Mouse (Mus musculus) cerebellum, adult 2 months (tissue): ENCODE measurements around the gene Cmtm7. TPM values are rescaled to one million over a fixed set of nuclear protein-coding genes. Genes with fewer than 3 reads are reported as not detected.

ENCODE experiments used
- DNase-seq, 2 experiments: peaks; one replicate each; pipeline ENCODE4 v3.0.0; 2021
- H3K27ac ChIP-seq: fragments of 200-500 bp; 2 replicates; pipeline ENCODE4 v1.5.1; 2012; ENCODE audit warnings: low read length, control low read depth, inconsistent platforms; ENCODE audit not compliant: insufficient read depth
- H3K27me3 ChIP-seq: fragments of 200-500 bp; 2 replicates; pipeline ENCODE4 v1.6.1; 2012; ENCODE audit warnings: inconsistent platforms, mild to moderate bottlenecking, low read length, moderate library complexity; ENCODE audit not compliant: control insufficient read depth, insufficient read depth
- H3K4me1 ChIP-seq: fragments of 200-500 bp; 2 replicates; pipeline ENCODE4 v1.6.1; 2011; ENCODE audit warnings: low read length; ENCODE audit not compliant: control insufficient read depth, insufficient read depth
- H3K4me3 ChIP-seq: fragments of 200-500 bp; replicated peaks from 2 replicates; pipeline ENCODE3; 2011; ENCODE audit warnings: mild to moderate bottlenecking, low read depth, low read length, control low read depth; ENCODE audit not compliant: insufficient read depth
- CTCF ChIP-seq: fragments of 200-500 bp; IDR thresholded peaks from 2 replicates; pipeline ENCODE4 v1.5.1; 2011; ENCODE audit warnings: low read depth, mild to moderate bottlenecking, control low read depth, low read length, moderate library complexity, borderline replicate concordance; ENCODE audit not compliant: insufficient read depth
- POLR2A ChIP-seq: fragments of 200-500 bp; IDR thresholded peaks from 2 replicates; pipeline ENCODE4 v1.6.1; 2011; ENCODE audit warnings: low read length, control low read depth, borderline replicate concordance; ENCODE audit not compliant: insufficient read depth
- WGBS: fragments of 180-500 bp; shearing (Covaris S2); methylation state at CpG from one replicate; pipeline ENCODE4 v1.1.7; 2018; 5-methylcytosine and 5-hydroxymethylcytosine counted together
- polyA plus RNA-seq: library from polyadenylated mRNA; depleted of rRNA; stranded (reverse); fragments of >200 nt; gene quantifications from 2 replicates; pipeline ENCODE4 v1.2.3, GENCODE M21; 2012; rRNA removed

The Cmtm7 gene
- 9.4 and 10.5 TPM in 2 replicates for polyA plus RNA-seq

DNA sequence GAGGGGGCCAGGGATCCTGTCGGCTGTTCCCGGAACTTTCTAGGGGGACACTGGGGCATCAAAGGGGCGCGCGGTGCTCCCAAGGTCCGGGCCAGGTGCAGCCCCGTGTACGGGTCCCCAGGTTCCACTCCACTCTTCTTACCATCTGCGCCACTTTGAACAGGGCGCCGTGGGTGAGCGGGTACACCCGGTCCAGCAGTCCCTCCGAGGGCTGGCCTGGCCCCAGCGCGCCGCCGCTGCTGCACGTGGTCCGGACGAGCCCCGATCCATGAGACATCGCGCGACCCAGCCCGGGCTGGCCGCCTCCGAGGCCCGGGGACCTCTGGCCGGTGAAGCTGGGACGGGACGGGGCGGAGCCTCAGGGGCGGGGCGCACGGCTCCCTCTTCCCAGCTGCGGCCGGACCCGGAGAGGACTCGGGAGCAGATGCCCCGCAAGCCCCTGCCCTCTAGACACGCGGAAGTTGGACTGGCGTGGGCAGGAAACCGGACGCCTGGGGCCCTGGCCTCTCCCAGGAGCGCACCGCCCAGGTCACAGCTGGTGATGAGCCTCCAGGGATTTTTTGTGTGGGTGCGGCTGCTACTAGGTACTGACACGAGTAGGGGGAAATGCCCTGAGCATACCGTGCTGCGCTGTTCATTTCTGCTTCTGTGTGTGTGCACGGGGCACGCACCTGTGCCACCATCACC, at the start of gene Cmtm7:
Cmtm7 (minus strand) TSS at position 331 of the 687 bp plus-strand sequence.
- 6% methylated on average over 54 of the region's 54 CpGs for WGBS
- TF ChIP-seq CTCF (no peak), POLR2A (no peak)
- H3K4me3 ChIP-seq = peak within 1 kb of the TSS; percentile 48
- no peak within 1 kb of the TSS for H3K27ac ChIP-seq
- H3K4me1 ChIP-seq = no peaks in the 10 kb centered on the region; the same call in 1 of the 2 replicates
- peaks cover 1% of the 10 kb centered on the region; the same call in 1 of the 2 replicates for H3K27me3 ChIP-seq
- DNase-seq = peak; percentile 18 to 42

DNA sequence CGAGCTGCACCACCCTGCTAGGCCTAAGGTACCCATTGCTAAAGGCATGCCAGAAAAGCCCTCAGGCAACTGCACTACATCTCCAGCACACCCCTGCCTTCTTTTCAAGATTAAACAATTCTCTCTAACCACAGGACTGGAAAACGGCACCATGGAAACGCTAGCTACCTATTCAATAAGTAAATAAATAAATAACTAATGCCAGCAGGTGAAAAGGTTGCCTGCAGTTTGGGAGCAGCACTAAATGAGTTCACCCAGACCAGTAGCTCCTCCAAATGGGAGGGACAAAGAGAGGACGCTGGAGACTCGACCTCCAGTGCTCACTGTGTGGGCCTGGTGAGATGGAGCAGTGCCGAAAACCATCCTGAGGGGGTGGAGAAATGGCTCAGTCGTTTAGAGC, 48.7 kb upstream of the Cmtm7 start:
- Histone ChIP-seq H3K27ac (no peak overlapping the region), H3K27me3 (no peaks in the 10 kb centered on the region), H3K4me1 (no peaks in the 10 kb centered on the region), H3K4me3 (no peak overlapping the region)
- 31% methylated on average over 7 of the region's 7 CpGs for WGBS
- DNase-seq = no peak
- no peak for TF ChIP-seq CTCF

GRCm38 (mm10) chr9:114829669-114830068, 48.0 kb upstream of the Cmtm7 start:
- 93% methylated on average over 8 of the region's 8 CpGs for WGBS
- H3K27me3 ChIP-seq = no peaks in the 10 kb centered on the region
- TF ChIP-seq CTCF = no peak
- TF ChIP-seq POLR2A = no peak
- H3K27ac ChIP-seq = no peak overlapping the region
- no peak overlapping the region for H3K4me3 ChIP-seq
- no peaks in the 10 kb centered on the region for H3K4me1 ChIP-seq
- DNase-seq = no peak

GRCm38 (mm10) chr9:114828377-114828776, 46.7 kb upstream of the Cmtm7 start:
- DNase-seq = no peak
- no peaks in the 10 kb centered on the region for H3K4me1 ChIP-seq
- TF ChIP-seq POLR2A = no peak
- no peak for TF ChIP-seq CTCF
- H3K27me3 ChIP-seq = no peaks in the 10 kb centered on the region
- H3K27ac ChIP-seq = no peak overlapping the region
- WGBS = 94% methylated on average over 6 of the region's 6 CpGs
- no peak overlapping the region for H3K4me3 ChIP-seq

DNA sequence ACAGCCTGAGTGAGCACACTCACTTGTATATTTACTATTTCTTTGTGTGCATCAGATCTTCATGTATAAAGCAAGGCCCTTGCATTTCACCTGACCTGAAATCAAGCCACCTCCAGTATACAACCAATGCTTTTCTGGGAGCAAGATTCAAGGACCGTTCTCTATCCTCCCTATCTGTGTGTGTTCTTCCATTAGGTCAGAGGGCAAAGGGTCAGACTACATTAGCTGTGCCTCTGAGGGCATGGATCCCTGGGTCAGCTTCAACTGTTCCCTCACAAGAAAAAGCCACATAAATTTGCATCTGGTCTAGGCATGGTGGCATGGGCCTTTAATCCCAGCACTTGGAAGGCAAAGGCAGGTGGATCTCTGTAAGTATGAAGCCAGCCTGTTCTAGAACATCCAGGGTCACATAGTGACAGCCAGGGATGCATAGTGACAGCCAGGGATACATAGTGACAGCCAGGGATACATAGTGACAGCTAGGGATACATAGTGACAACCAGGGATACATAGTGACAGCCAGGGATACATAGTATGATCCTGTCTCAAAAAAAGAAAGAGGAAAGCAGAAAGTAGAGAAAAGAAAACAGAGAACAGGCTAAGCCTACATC, 45.7 kb upstream of the Cmtm7 start:
- no peak for DNase-seq
- Histone ChIP-seq H3K27me3 (no peaks in the 10 kb centered on the region), H3K27ac (no peak overlapping the region), H3K4me1 (no peaks in the 10 kb centered on the region), H3K4me3 (no peak overlapping the region)
- TF ChIP-seq POLR2A = no peak
- TF ChIP-seq CTCF = no peak
- 72% methylated on average over 1 of the region's 1 CpGs for WGBS

- no peaks in the 10 kb centered on the region for H3K4me1 ChIP-seq
- no peak overlapping the region for H3K4me3 ChIP-seq
- H3K27ac ChIP-seq = no peak overlapping the region
- TF ChIP-seq POLR2A (no peak), CTCF (no peak)
- DNase-seq = no peak
- 91% methylated on average over 7 of the region's 7 CpGs for WGBS
- H3K27me3 ChIP-seq = no peaks in the 10 kb centered on the region
Observed at GRCm38 (mm10) chr9:114824166-114824565, 42.5 kb upstream of the Cmtm7 start.

DNA sequence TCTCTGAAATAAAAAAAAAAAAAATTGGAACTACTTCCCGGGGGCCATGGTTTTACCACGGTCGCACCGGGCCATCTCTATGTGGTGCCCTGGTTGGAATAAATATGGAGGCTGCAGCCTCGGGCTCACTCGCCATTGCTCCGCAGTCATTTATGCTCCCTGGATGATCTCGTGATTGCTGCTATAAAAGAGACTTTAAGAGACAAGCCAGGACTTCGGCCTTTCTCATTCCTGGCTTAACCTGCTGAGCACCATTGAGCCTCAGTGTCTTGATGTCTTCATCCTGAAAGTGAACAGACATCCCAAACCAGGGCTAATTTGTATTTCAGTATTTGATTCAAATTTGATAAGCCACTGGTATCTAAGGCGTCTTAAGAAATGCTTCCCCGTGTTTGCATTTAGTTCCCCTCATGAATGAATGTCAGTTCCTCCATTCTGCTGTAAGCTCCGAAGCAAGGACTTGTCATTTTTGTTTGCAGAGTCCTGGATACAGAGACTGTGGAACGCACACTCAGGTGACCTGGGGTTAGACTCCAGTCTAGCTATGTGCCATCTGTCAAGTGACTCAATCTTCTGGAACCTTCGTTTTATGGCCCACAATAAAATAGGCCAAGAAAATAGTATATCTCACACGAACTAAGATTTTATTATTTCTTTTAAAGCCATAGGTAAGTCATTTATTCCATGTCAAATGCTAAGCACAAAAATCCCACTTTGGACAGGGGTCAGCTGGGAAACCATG, 40.1 kb upstream of the Cmtm7 start:
- no peak overlapping the region for H3K27ac ChIP-seq
- no peak overlapping the region for H3K4me3 ChIP-seq
- DNase-seq = no peak
- H3K27me3 ChIP-seq = no peaks in the 10 kb centered on the region
- no peaks in the 10 kb centered on the region for H3K4me1 ChIP-seq
- 75% methylated on average over 15 of the region's 15 CpGs for WGBS
- TF ChIP-seq CTCF = no peak
- no peak for TF ChIP-seq POLR2A

DNA sequence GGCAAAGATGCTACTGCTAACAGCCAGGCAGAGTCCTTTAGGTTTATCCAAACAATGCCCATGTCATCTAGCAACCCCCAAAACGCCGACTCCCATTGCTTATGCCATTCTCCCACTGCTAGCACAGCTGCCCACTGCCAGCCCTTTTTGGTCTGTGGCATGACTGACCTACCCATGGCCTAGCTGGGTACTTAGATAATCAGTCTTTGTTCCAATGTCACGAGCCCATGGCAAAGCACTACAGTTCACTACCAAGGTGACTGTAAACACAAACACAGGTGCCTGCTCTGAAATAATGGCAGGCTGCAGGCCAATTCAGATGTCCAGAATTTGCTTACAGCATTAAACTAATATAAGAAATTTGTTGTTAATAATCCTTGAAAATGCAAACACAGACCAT, 37.3 kb upstream of the Cmtm7 start:
- TF ChIP-seq POLR2A = no peak
- TF ChIP-seq CTCF = no peak
- H3K4me3 ChIP-seq = no peak overlapping the region
- DNase-seq = no peak
- WGBS = 72% methylated on average over 3 of the region's 3 CpGs
- H3K27me3 ChIP-seq = no peaks in the 10 kb centered on the region
- no peaks in the 10 kb centered on the region for H3K4me1 ChIP-seq
- no peak overlapping the region for H3K27ac ChIP-seq
